Mouse (Mus musculus) cortical plate, adult 2 months (tissue): ENCODE data around the gene AL731706.2. TPM values are rescaled to one million over a fixed set of nuclear protein-coding genes. Genes with fewer than 3 reads are reported as not detected.

ENCODE experiments used
- H3K27ac ChIP-seq: fragments of 200-500 bp; 2 replicates; pipeline ENCODE4 v1.5.1; 2012; ENCODE audit warnings: low read length, control low read depth, inconsistent platforms; ENCODE audit not compliant: insufficient read depth
- H3K4me1 ChIP-seq: fragments of 200-500 bp; 2 replicates; pipeline ENCODE4 v1.6.1; 2011; ENCODE audit warnings: low read length; ENCODE audit not compliant: control insufficient read depth, insufficient read depth
- H3K4me3 ChIP-seq: fragments of 200-500 bp; 2 replicates; pipeline ENCODE4 v1.5.1; 2011; ENCODE audit warnings: mild to moderate bottlenecking, low read length, control low read depth; ENCODE audit not compliant: insufficient read depth
- CTCF ChIP-seq: fragments of 200-500 bp; IDR thresholded peaks from 2 replicates; pipeline ENCODE4 v1.5.1; 2011; ENCODE audit warnings: mild to moderate bottlenecking, control low read depth, low read length; ENCODE audit not compliant: insufficient read depth; ENCODE audit errors: extremely low read depth
- POLR2A ChIP-seq: fragments of 200-500 bp; IDR thresholded peaks from 2 replicates; pipeline ENCODE4 v1.6.1; 2011; ENCODE audit warnings: mild to moderate bottlenecking, low read length, control low read depth; ENCODE audit not compliant: insufficient read depth; ENCODE audit errors: extremely low read depth
- polyA plus RNA-seq: library from polyadenylated mRNA; depleted of rRNA; stranded (reverse); fragments of >200 nt; gene quantifications from 2 replicates; pipeline ENCODE4 v1.2.3, GENCODE M21; 2012; rRNA removed

Gene AL731706.2
- not detected in 2 replicates for polyA plus RNA-seq

GRCm38 (mm10) chr2:136885579-136885978 lies at the start of gene AL731706.2:
TSS of gene AL731706.2 (minus strand) at chr2:136885679.
- TF ChIP-seq CTCF (no peak), POLR2A (no peak)
- H3K4me3 ChIP-seq = no peak within 1 kb of the TSS
- H3K27ac ChIP-seq = no peak within 1 kb of the TSS
- no peaks in the 10 kb centered on the region; the same call in 1 of the 2 replicates for H3K4me1 ChIP-seq

GRCm38 (mm10) chr2:136921003-136921408 lies 35.5 kb upstream of the AL731706.2 start:
- TF ChIP-seq POLR2A (no peak), CTCF (no peak)

GRCm38 (mm10) chr2:136920257-136920993 lies 34.9 kb upstream of the AL731706.2 start:
- Histone ChIP-seq H3K27ac (no peak overlapping the region), H3K4me1 (peaks cover 3% of the 10 kb centered on the region), H3K4me3 (no peak overlapping the region)
- TF ChIP-seq CTCF (no peak), POLR2A (no peak)

More at GRCm38 (mm10) chr2:136921003-136921408, 35.5 kb upstream of the AL731706.2 start:
- Histone ChIP-seq H3K4me3 (no peak overlapping the region), H3K4me1 (peaks cover 3% of the 10 kb centered on the region), H3K27ac (no peak overlapping the region)

GRCm38 (mm10) chr2:136919433-136919832 lies 34.0 kb upstream of the AL731706.2 start:
- no peak for TF ChIP-seq CTCF
- TF ChIP-seq POLR2A = no peak
- no peak overlapping the region for H3K27ac ChIP-seq
- H3K4me3 ChIP-seq = no peak overlapping the region
- peaks cover 3% of the 10 kb centered on the region for H3K4me1 ChIP-seq

GRCm38 (mm10) chr2:136914334-136914902 lies 28.9 kb upstream of the AL731706.2 start:
- Histone ChIP-seq H3K4me3 (no peak overlapping the region), H3K27ac (no peak overlapping the region), H3K4me1 (no peaks in the 10 kb centered on the region)
- no peak for TF ChIP-seq CTCF
- TF ChIP-seq POLR2A = no peak

GRCm38 (mm10) chr2:136913021-136913420 lies 27.5 kb upstream of the AL731706.2 start:
- Histone ChIP-seq H3K27ac (no peak overlapping the region), H3K4me1 (no peaks in the 10 kb centered on the region), H3K4me3 (no peak overlapping the region)
- no peak for TF ChIP-seq CTCF
- no peak for TF ChIP-seq POLR2A

GRCm38 (mm10) chr2:136911958-136912411 lies 26.5 kb upstream of the AL731706.2 start:
- no peak overlapping the region for H3K4me3 ChIP-seq
- no peaks in the 10 kb centered on the region for H3K4me1 ChIP-seq
- no peak overlapping the region for H3K27ac ChIP-seq
- TF ChIP-seq POLR2A (no peak), CTCF (no peak)

GRCm38 (mm10) chr2:136909298-136909697 lies 23.8 kb upstream of the AL731706.2 start:
- Histone ChIP-seq H3K4me3 (no peak overlapping the region), H3K4me1 (no peaks in the 10 kb centered on the region), H3K27ac (no peak overlapping the region)
- TF ChIP-seq CTCF = no peak

GRCm38 (mm10) chr2:136908596-136908995 lies 23.1 kb upstream of the AL731706.2 start:
- Histone ChIP-seq H3K4me1 (no peaks in the 10 kb centered on the region), H3K27ac (no peak overlapping the region), H3K4me3 (no peak overlapping the region)
- TF ChIP-seq CTCF = no peak
- TF ChIP-seq POLR2A = no peak

GRCm38 (mm10) chr2:136896131-136896530 lies 10.7 kb upstream of the AL731706.2 start:
- Histone ChIP-seq H3K4me1 (no peaks in the 10 kb centered on the region), H3K27ac (no peak overlapping the region)
- TF ChIP-seq POLR2A (no peak), CTCF (no peak)

More at GRCm38 (mm10) chr2:136896131-136896530, 10.7 kb upstream of the AL731706.2 start:
- H3K4me3 ChIP-seq = no peak overlapping the region
